Mouse (Mus musculus) A20 (cell line): Measurements from ENCODE around the gene Sfxn1.

Experiments used
- DNase-seq: peaks from one replicate; pipeline ENCODE4 v3.0.0-alpha.2; 2011; ENCODE audit warnings: low read depth, low spot score

The Sfxn1 gene

DNA sequence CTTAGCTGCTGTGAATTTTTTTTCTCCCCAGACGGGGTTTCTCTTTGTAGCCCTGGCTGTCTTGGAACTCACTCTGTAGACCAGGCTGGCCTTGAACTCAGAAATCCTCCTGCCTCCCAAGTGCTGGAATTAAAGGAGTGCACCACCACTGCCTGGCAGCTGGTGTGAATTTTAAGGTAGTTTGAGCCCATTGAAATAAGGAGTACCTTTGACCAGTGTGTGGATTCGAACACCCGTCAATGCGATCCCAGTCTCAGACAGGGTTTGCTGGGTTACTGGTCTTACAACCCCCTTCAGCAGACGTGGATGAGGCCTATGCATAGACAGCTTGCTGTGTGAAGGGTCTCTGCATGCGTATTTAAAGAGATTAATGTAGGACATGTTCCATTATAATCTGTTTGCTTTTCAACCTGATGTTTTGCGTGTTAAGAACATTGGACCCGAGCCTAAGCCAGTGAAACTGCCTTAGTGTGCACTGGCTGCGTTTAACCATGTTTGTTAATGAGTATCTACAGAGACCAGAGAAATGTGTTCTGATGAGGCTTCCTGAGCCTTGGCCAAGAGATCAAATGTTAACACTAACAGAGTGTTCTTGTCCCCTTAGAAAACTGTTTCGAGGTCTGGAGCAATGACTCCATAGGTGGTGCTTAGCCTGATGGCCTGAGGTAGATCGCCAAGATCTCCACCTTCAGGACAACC lies 5.2 kb downstream of the Sfxn1 start:
- no peak for DNase-seq

DNA sequence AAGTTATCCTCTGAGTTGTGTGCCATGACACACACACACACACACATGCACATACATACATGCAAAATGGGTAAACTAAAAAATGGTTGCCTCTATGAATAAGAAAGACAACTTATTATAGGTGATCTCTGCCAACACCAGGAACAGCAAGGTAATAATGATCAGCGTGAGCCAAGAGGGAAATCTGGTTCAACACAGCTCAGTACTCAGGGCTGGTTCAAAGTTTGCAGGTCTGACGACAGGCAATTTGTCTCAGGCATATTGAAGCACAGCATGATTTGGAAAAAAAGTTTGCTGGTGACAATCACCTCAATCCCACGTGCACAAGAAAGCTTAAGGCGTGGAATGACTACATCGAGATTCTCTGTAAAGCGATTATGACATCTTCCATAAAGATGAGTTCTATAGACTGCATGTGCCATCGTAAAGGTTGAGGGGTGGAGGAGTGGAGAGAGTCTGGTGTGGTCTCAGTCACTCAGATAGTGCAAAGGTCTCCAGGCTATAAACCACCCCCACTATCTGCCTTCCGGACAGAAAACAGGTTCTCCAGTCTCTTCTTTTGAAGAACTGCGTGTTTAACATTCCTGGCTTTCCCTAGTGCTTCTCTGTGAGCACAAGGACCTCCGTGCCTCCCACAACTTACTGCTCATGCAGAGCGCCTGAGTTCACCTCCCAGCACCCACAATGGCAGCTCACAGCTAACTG lies 6.0 kb downstream of the Sfxn1 start:
- no peak for DNase-seq

DNA sequence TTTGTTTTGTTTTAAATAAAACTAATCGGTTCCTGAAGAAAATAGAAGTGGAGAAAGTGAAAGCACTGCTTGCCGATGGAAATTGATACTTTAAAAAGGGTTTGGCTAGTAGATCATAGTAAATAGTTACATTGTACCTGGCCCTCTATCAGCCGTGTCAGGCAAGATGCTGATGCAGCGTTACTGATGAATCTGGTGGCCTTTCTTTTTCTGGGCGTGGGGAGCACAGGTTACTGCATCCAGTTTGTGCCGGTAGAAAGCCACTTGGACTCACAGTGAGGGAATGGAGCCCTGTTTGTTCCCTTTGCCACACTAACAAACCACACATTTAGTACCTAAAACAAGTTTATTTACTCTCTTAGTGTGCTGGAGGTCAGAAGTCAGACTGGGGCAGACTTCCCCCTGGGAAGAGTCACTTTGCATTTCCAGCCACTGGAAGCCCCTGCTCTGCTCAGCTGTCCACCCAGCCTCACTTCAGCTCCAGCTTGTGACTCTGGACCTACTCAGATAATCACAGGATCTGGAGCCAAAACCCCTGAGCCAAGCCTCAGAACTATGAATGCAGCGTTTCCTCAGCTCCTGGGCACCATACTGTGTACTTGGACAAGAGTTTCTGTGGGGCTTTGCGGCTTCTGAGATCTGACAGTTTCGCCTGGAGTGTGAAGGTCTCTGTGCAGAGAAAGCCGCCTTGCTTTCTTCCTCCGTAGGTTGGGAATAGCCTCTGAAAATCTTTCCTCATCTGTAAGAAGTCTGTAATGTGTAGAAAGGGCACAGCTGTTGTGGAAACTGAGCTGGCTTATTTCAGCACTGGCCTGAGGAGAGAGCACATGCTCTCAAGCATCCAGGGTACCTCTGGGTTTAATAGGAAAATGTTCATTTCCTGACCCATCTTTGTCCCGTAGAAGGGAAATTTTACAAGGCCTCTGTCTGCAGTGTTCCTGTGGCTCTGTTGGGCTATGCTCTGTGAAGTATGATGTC lies 8.4 kb downstream of the Sfxn1 start:
- no peak for DNase-seq

DNA sequence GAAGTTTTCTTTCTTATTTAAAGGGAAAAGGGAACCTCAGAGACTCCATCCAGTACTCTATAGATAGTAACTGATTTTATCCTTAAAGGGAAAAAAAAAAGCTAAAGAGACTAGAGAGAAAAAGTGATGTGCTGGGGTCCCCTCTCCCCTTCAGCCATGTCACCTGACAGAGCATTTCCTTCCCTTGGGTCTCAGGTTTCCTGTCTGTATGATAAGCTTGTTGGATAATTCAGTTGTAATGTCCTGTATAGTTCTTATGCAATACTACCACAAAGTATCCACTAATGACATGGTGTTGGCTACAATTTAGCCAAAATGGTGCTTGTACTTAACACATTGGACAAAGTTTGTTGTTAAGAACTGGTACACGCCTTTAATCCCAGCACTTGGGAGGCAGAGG lies 9.1 kb downstream of the Sfxn1 start:
- DNase-seq = no peak

DNA sequence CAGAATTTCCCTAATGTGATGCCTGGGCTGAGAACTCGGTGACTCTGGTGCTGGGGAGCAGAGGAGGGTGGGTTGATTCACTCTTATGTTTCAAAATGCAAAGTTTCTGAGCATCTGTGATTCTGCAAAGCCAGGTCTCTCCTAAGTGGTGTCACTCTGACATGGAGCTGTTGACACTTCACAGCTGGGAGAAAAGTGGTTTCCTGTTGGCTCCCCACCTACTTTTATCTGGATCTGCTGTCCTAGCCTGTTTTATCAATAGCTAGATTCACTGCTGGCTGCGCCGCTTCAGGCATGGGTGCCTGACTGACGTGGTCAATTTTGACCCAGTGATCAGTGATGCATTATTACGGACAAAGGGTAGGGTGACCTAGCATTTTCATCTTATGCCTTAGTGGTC lies 11.3 kb downstream of the Sfxn1 start:
- DNase-seq = no peak

DNA sequence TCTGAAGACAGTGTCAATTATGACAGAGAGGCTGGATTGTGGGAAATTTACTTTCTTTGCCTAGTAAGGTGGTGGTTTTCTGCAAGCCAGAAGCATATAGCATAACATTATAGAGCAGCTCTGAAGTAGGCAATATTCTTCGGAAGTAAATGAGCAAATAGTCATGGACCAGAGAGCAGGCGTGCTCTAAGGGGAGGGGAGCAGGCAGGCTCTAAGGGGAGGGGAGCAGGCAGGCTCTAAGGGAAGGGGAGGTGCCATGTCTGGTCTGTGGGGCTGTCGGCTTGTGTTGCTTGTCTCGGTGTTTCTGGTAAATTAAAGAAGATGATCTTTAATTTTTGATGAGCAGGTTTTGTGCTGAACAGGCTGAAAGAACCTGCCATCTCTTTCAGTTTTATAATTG lies 12.5 kb downstream of the Sfxn1 start:
- DNase-seq = no peak

DNA sequence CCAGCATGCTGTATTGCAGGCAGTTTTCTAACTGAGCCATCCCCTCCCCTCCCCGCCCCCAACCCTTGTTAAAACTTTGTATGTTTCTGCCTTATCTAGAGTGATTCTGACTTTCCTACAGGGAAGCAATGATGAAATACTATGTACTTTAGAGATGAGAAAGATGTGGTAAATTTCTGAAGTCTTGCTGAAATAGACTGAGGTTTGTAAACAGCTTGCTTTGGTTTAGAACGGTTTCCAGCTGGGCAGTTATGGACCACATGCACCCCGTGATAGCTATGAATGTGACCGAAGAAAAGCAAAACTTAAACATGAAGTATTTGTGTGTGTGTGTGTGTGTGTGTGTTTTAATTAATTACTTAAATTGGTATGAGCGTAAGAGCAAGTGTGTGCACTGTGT lies 13.2 kb downstream of the Sfxn1 start:
- no peak for DNase-seq

DNA sequence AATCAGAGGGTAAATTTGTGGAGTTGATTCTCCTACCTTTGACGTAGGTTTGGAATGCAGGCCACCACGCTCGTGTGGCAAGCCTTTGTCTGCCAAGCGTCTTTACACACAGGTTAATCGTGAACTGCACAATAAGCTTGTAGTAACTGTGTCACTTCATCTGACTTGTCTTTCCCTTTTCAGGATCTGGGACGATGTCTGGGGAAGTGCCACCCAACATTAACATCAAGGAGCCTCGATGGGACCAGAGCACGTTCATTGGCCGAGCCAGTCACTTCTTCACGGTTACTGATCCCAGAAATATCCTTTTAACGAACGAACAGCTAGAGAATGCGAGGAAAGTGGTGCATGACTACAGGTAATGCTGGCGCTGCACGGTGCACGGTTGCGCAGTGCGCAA lies 13.6 kb downstream of the Sfxn1 start:
- no peak for DNase-seq

DNA sequence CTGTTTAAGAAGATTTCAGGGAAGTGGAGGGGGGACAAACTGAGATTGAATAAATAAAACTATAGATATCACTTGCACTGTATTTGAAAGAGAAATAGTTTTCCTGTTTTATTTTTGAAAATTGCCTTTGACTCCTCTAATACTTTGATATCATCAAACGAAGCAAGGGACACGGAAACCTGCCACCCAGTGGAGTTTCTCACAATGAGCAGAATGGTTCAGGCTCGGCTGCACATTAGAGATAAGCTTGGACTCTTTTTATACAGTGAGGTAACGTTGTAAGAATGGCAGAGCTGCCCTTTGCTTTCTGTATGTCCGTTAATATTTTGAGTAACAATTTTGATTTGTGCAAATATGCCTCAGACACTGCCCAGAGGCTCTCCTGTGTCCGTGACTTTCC lies 20.1 kb downstream of the Sfxn1 start:
- no peak for DNase-seq

DNA sequence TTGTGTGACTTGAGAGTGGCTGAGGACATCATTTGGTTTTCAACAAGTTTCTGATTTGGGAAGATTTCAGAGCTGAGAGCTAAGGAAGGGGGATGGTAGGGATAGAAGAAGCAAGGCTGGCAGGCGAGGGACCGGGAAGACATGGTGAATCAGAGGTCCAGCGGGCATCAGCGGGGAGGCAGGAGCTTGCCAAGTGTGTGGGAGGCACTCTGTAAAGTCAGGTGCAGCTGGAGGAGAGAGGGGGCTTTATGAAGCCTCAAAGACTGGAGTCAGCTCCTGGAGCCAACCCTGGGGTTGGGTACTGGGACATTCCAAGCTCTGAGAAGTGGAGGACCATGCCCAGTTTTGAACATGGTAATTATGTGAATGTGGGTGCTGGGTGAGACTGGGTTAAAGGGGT lies 22.7 kb downstream of the Sfxn1 start:
- DNase-seq = no peak

DNA sequence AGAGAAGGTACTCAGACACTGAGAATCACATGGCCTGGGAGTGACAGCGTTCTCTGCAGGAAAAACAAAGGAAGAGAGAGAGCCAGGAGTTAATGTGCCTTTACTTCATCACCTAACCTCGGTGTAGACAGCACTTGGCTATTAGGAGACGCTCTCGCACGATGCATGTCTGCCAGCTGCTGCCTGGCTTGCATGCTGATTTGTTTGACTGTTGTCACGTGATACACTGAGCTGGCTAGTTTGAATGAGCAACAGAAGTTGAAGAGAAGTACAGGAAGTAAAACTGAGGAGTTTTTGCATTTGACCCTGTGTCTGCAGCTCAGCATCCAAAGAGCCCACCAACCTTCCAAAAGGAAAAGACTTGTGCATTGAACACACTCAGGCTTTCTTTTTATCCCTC lies 23.3 kb downstream of the Sfxn1 start:
- DNase-seq = no peak

DNA sequence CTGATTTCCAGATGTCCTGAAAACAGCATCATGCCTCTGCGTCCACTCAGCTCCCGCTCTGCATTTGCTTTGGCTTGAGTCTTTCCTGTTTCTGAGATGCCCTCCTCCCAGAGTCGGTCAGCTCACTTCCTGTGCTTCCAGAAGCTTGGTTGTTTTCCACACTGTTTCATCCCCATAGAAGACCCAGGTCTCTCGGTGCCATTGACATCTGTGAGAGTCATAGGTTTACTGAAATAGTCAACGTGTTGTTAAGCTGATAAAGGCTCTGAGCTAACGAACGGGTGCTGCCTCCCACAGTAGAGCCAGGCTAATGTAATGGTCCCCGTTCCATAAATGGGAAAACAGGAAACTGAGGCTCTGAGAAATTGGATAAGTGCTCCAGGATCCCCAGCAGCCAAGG lies 24.1 kb downstream of the Sfxn1 start:
- DNase-seq = no peak

DNA sequence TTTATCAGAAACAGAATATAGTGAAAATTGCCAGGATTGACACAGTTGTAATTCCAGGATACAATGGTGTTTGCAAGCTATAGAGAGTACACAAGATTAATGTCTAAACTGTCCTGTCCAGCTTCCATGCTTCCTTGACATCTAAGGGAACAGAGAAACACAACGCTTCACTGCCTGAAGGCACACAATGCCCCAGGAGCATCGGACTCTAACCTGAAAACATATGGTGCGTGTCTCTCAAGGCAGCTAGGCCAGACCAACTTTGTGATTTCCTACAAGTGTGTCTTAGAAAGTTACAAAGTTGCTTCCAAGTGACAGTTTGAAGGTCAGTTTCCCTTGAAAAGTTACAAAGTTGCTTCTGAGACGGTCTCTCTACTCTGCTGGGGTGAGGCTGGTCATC lies 25.6 kb downstream of the Sfxn1 start:
- DNase-seq = no peak

DNA sequence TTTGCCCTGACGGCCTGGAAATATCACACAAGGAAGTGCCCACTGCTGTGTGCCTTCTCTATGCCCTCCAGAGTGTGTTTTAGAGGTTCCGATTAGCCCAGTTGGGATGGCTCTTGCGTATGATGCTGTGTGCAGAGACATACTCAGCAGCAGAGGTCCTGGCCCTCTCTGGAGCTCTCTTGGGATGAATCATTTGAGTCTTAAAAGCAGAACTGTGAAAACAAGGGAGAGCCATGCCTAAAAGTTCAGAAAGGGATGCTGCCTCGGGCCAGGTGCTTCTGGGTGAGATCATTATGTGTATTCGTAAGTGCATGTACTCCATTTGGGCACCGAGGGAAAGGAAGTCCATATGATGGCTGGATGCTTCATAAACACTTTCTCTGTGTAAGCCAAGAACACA lies 26.1 kb downstream of the Sfxn1 start:
- no peak for DNase-seq

DNA sequence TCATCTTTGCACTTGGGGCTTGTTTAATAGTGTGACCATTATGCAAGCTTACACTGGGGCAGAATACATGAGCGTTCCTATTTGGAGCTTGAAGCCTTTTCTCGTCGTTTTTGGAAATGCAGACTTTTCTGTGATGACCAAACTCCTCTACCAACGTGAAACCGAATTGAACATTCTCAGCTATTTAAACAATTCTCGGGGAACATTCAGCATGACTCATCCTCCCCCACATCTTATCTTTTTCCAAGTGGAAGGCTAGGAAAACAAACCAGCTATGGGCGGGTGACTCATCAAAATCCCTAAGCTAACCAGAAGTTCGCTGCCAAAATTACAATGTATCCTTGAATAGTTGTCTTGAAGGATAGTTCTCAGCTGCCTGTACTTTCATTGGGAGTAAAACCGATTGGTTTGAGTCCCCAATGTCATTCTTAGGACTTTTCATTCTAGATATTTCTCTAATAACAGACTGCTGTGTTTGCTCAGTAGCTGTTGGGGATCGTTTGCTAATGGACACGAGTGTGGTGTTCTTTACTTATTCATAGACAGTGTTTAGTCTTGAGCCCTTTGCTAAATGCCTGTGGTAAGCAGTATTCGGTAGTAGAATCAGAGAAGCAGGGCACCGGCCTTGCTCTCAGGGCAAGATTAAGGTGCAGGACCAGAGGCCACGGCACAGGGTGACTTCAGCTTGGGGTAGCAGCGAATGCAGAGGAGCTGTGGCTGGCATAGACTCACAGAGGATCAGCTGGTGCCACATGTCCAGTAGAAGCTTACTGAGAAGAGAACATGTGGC lies 29.6 kb downstream of the Sfxn1 start:
- DNase-seq = no peak

DNA sequence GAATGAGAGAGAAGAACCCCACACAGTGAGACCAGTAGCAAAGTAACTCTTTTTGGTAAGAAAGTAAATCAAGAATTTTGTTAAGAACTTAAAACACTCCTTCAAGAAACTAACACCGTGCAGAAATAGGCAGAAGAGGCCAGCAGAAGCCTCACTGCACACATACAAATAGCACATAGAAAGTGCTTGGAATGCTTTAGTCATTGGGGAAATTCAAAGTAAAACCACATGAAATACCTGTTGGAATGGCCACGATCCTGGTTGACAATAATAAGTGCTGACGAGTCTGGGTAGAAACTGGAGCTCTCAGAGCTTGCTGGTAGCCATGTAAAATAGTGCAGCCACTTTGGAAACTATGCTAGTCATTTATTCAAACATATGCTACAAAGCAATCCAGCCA lies 30.4 kb downstream of the Sfxn1 start:
- no peak for DNase-seq

DNA sequence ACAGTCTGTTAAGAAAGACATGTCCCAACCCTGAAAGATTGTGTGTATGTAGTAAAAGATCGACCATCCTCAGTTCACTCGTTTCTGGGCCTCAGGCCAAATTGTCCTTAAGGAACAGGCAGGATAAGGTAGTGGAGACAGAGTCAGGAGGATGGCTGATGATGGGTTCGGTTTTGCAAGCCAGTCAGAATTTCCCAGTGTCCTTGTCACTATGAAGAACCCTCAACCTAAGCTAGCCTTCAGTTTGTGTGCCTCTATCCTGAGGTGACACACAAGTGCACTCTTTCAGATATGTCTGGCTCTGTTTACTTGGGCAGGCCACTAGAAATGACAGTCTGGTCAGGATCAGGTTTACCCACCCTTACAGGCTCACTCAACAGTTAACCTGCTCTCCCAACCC lies 31.6 kb downstream of the Sfxn1 start:
- DNase-seq = no peak

DNA sequence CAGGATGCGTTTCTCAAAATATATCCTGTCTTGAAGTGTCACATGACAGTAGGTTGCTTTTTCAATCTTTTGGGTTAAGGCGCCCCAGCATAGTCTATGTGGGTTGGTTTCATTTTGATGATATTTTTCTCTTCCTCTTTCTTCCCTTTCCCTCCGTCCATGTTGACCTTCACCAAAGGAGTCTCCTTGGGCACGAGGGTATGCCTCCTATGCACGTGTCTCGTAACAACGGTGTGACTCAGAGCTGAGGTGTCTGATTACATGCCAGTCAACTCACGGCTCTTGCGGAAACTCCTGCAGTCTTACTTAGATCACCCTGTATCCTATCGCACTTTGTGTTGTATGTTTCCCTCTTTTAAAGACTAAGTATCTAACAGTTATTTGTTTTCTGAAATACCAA lies 32.2 kb downstream of the Sfxn1 start:
- no peak for DNase-seq

DNA sequence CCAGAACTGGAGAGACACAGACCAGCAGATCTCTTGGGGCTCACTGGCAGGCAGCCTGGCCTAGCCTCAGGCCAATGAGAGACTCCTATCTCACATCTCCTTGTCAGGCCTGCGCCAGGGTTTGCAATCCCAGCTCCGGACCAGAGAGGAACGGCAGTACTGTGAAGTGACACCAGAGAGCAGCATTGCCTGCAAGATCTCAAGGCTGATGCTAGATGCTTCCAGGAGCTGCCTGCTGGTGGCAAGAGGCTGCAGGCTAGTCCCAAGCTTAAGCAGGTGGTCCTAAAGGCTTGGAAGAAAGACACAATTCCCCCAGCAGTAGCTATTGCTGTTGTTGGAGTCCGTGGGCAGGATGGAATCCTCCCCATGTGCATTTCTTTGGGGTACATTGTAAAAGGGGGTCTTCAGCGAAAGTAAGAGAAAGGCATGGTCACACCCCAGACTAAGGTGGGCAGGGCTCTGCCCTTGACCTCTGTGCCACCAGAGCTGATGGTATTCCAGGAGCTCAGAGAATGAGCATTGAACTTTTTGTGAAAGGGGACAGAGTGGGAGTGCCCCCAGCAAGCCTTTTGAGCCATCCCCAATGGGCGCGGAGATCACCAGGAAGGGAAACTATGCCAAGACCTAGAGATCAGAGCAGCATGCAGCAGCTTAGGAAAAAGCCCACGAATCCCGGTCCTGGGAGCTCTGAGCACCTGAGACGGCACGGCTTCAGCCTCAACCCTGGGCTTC lies 42.3 kb downstream of the Sfxn1 start:
- DNase-seq = peak; percentile 61

DNA sequence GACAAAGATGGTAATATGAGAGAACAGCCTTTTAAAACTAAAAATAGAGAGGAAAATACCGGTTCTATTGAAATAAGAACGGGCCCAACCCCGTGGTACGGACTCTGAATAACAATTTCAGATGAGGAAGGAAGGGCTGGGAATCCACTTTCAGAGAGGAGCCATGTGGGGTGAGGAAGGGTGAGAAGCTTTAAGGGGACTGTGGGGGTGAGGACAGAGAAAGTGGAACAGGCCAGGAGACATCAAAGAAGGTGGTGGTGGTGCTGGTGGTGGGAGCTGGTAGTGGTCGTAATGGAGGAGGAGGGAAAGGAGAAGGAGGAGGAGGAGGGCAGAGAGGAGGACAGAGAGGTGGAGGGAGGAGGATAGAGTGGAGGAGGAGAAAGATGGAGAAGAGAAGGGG lies 43.3 kb downstream of the Sfxn1 start:
- DNase-seq = no peak

DNA sequence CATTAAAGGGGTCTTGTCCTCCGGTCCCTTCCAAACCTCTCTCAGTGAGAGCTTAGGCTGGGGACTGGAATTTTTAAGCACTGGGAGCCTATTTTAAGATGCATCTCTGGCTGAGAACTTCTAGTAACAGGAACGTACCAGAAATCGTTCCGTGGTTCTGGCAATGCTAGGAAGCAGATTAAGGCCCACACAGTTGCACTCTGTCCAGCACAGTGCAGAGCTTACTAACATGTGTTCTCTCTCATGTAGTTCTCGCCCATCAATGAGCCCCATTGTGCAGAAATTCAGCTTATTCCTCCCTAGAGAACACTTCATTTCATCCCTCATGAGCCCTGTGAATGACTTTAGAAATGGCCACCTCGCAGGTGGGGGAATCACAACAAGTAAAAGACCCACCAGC lies 44.1 kb downstream of the Sfxn1 start:
- no peak for DNase-seq
